Mouse (Mus musculus) liver, embryonic 16.5 days (tissue): ENCODE results near the gene Sept1. TPM values are rescaled to one million over a fixed set of nuclear protein-coding genes. Genes with fewer than 3 reads are reported as not detected.
A peak's percentile ranks its signal among the peaks of the same experiment; 100 is the strongest.
"Not testable (repeated sequence)": the region's sequence is repeated elsewhere in the genome, so short reads cannot be mapped to it uniquely, and the experiment has no call there.

ENCODE experiments used
- ATAC-seq: fragments of 200-750 bp; cut with Nextera tagmentation; 2 replicates; pipeline ENCODE4 v1.8.0; 2017; ENCODE audit warnings: low read depth, mild to moderate bottlenecking, moderate number of reproducible peaks, moderate library complexity
- H3K27ac ChIP-seq: fragments of 300-500 bp; sonication (generic); 2 replicates; pipeline ENCODE4 v1.5.1; 2014; ENCODE audit warnings: mild to moderate bottlenecking, low read length
- H3K27me3 ChIP-seq: fragments of 300-500 bp; sonication (generic); 2 replicates; pipeline ENCODE4 v1.6.1; 2014; ENCODE audit warnings: low read depth, low read length, mixed read lengths; ENCODE audit not compliant: control insufficient read depth, insufficient read depth
- H3K36me3 ChIP-seq: fragments of 300-500 bp; sonication (generic); 2 replicates; pipeline ENCODE4 v1.6.1; 2014; ENCODE audit warnings: mild to moderate bottlenecking; ENCODE audit not compliant: control insufficient read depth, insufficient read depth
- H3K4me1 ChIP-seq: fragments of 300-500 bp; sonication (generic); 2 replicates; pipeline ENCODE4 v1.6.1; 2014; ENCODE audit warnings: low read depth, low read length, mixed read lengths; ENCODE audit not compliant: control insufficient read depth
- H3K4me2 ChIP-seq: fragments of 300-500 bp; sonication (generic); 2 replicates; pipeline ENCODE4 v1.6.1; 2014; ENCODE audit warnings: low read depth, low read length, mixed read lengths
- H3K4me3 ChIP-seq: fragments of 300-500 bp; sonication (generic); 2 replicates; pipeline ENCODE4 v1.5.1; 2014; ENCODE audit warnings: low read depth, mild to moderate bottlenecking, low read length
- H3K9ac ChIP-seq: fragments of 300-500 bp; sonication (generic); 2 replicates; pipeline ENCODE4 v1.6.1; 2014; ENCODE audit warnings: low read depth, low read length
- H3K9me3 ChIP-seq: fragments of 300-500 bp; sonication (generic); replicated peaks from 2 replicates; pipeline ENCODE4 v1.6.1; 2016; ENCODE audit warnings: low read length; ENCODE audit not compliant: control insufficient read depth
- WGBS: fragments of 180-500 bp; shearing (Covaris S2); extraction: QIAGEN DNeasy Blood & Tissue Kit; methylation state at CpG from one replicate; pipeline ENCODE4 v1.1.7; 2014; ENCODE audit not compliant: insufficient replicate concordance; 5-methylcytosine and 5-hydroxymethylcytosine counted together
- polyA plus RNA-seq: library from polyadenylated mRNA; unstranded; fragments of >200 nt; fragmentation: Nextera tagmentation; extraction: Ambion mirVana; gene quantifications from 2 replicates; pipeline ENCODE4 v1.2.1, GENCODE M21; 2015

The Sept1 gene
- polyA plus RNA-seq, 1 experiment from 2014 or later, result 11.1 TPM

- WGBS, result 76% methylated on average over 5 of the region's 5 CpGs
- H3K27ac ChIP-seq, result 0 out of 2 replicates have a peak overlapping the region, but pooled peaks have one; percentile 13
Observed at GRCm38 (mm10) chr7:127256518-127256917, 23.6 kb upstream of the Sept1 start.

GRCm38 (mm10) chr7:127255965-127256364 lies 23.0 kb upstream of the Sept1 start:
- H3K4me2 ChIP-seq, result no peak overlapping the region
- no peak overlapping the region for H3K27ac ChIP-seq
- no peaks in the 10 kb centered on the region for H3K9me3 ChIP-seq
- peaks cover 39% of the 10 kb centered on the region for H3K4me1 ChIP-seq
- no peak overlapping the region for H3K4me3 ChIP-seq
- WGBS, result 41% methylated on average over 2 of the region's 2 CpGs
- no peak for ATAC-seq
- H3K9ac ChIP-seq, result no peak overlapping the region
- no peaks in the 10 kb centered on the region for H3K27me3 ChIP-seq
- no peaks in the 10 kb centered on the region; the same call in 1 of the 2 replicates for H3K36me3 ChIP-seq

More at GRCm38 (mm10) chr7:127256518-127256917, 23.6 kb upstream of the Sept1 start:
- Histone ChIP-seq H3K9me3 (no peaks in the 10 kb centered on the region), H3K4me1 (peaks cover 44% of the 10 kb centered on the region), H3K27me3 (no peaks in the 10 kb centered on the region), H3K36me3 (no peaks in the 10 kb centered on the region; the same call in 1 of the 2 replicates), H3K9ac (no peak overlapping the region), H3K4me2 (no peak overlapping the region), H3K4me3 (no peak overlapping the region)
- ATAC-seq, result no peak

- Histone ChIP-seq H3K9ac (peak overlapping the region; percentile 75), H3K27me3 (no peaks in the 10 kb centered on the region), H3K27ac (peak overlapping the region; percentile 90), H3K9me3 (no peaks in the 10 kb centered on the region), H3K4me2 (peak overlapping the region; percentile 99), H3K36me3 (no peaks in the 10 kb centered on the region; the same call in 1 of the 2 replicates), H3K4me3 (peak overlapping the region; percentile 74; the same call in 1 of the 2 replicates), H3K4me1 (peaks cover 35% of the 10 kb centered on the region)
- 13% methylated on average over 4 of the region's 4 CpGs for WGBS
- ATAC-seq, result no peak
Observed at GRCm38 (mm10) chr7:127255008-127255407, 22.1 kb upstream of the Sept1 start.

- no peaks in the 10 kb centered on the region; the same call in 1 of the 2 replicates for H3K36me3 ChIP-seq
- under 1% methylated on average over 135 of the region's 136 CpGs for WGBS
- H3K27ac ChIP-seq, result peak overlapping the region; percentile 90
- H3K4me2 ChIP-seq, result peak overlapping the region; percentile 99
- H3K4me3 ChIP-seq, result peak overlapping the region; percentile 74
- peaks cover 28% of the 10 kb centered on the region for H3K4me1 ChIP-seq
- no peaks in the 10 kb centered on the region for H3K9me3 ChIP-seq
- no peaks in the 10 kb centered on the region for H3K27me3 ChIP-seq
- H3K9ac ChIP-seq, result peak overlapping the region; percentile 75
- peak; percentile 91 for ATAC-seq
Observed at GRCm38 (mm10) chr7:127253821-127254769, 21.2 kb upstream of the Sept1 start.

- Histone ChIP-seq H3K27ac (peak overlapping the region; percentile 84), H3K9ac (peak overlapping the region; percentile 73), H3K4me2 (peak overlapping the region; percentile 99), H3K4me3 (peak overlapping the region; percentile 74), H3K27me3 (no peaks in the 10 kb centered on the region), H3K9me3 (no peaks in the 10 kb centered on the region), H3K36me3 (no peaks in the 10 kb centered on the region; the same call in 1 of the 2 replicates), H3K4me1 (peaks cover 24% of the 10 kb centered on the region)
- 63% methylated on average over 6 of the region's 6 CpGs for WGBS
- no peak for ATAC-seq
Observed at GRCm38 (mm10) chr7:127253341-127253740, 20.4 kb upstream of the Sept1 start.

GRCm38 (mm10) chr7:127252414-127252813 lies 19.5 kb upstream of the Sept1 start:
- 54% methylated on average over 2 of the region's 2 CpGs for WGBS
- ATAC-seq, result no peak
- H3K27ac ChIP-seq, result no peak overlapping the region

GRCm38 (mm10) chr7:127250511-127250910 lies 17.6 kb upstream of the Sept1 start:
- H3K9ac ChIP-seq, H3K9me3 ChIP-seq, ATAC-seq, H3K27me3 ChIP-seq, H3K4me3 ChIP-seq, H3K36me3 ChIP-seq, H3K4me2 ChIP-seq, H3K27ac ChIP-seq: not testable (repeated sequence)
- H3K4me1 ChIP-seq, result peaks cover 28% of the 10 kb centered on the region
- 81% methylated on average over 8 of the region's 8 CpGs for WGBS

More at GRCm38 (mm10) chr7:127252414-127252813, 19.5 kb upstream of the Sept1 start:
- Histone ChIP-seq H3K4me3 (no peak overlapping the region), H3K36me3 (no peaks in the 10 kb centered on the region; the same call in 1 of the 2 replicates), H3K9ac (no peak overlapping the region), H3K4me1 (peaks cover 24% of the 10 kb centered on the region), H3K9me3 (no peaks in the 10 kb centered on the region), H3K27me3 (no peaks in the 10 kb centered on the region), H3K4me2 (no peak overlapping the region)

GRCm38 (mm10) chr7:127244658-127245510 lies 12.0 kb upstream of the Sept1 start:
- ATAC-seq, result peak; percentile 42; the same call in 1 of the 2 replicates
- H3K9ac ChIP-seq, result peak overlapping the region; percentile 91
- no peaks in the 10 kb centered on the region for H3K27me3 ChIP-seq
- H3K4me3 ChIP-seq, result peak overlapping the region; percentile 83
- peak overlapping the region; percentile 100 for H3K4me2 ChIP-seq
- H3K27ac ChIP-seq, result peak overlapping the region; percentile 91
- peaks cover 25% of the 10 kb centered on the region for H3K4me1 ChIP-seq
- H3K9me3 ChIP-seq, result no peaks in the 10 kb centered on the region
- no peaks in the 10 kb centered on the region; the same call in 1 of the 2 replicates for H3K36me3 ChIP-seq
- WGBS, result 12% methylated on average over 31 of the region's 33 CpGs
